Mouse (Mus musculus): ENCODE data around the gene Slc51a.
"Not testable (repeated sequence)": the region's sequence is repeated elsewhere in the genome, so short reads cannot be mapped to it uniquely, and the experiment has no call there.

Gene Slc51a

DNA sequence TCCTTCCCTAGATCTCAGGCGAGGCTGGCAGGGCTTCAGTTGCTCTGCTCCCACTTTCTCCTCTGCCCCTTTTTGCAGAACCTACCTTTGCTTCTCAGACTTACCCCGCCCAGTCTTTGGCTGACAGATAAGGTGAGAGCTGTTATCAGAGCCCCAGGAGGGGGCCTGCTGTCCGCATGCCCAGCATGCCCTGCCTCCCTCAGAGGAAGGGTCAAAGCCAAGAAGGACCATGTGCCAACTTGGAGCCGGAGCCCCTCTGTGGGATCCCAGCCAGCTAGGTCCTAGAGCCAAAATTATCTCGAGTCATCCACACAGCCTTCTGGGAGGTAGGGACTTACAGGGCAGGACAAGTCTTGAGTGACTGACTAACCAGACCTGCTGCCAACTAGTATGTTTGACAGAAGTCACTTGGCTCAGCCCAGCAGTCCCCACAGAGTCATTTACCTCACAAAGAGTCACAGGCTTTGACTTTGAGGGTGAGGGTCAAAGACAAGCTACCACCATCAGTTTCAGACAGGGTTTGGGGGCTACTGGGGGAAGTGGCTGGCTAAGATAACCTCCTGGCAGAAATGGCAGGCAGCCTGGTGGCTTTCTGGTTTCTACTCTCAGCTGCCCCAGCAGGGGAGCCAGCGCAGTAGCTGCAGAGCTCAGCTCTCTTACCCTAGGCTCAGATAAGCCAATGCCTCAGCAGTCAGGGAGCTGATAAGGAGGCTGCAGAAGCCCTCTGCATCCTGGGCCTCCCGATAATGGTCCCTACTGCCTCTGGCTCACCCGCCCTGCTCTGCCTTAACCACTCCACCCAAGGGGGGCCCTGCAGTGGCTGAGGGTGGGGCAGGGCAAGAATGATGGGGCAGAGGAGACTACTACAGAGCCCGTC, 21.6 kb upstream of the Slc51a start:
- DNase-seq (ENCODE audit: low read depth, low spot score) = no peak

DNA sequence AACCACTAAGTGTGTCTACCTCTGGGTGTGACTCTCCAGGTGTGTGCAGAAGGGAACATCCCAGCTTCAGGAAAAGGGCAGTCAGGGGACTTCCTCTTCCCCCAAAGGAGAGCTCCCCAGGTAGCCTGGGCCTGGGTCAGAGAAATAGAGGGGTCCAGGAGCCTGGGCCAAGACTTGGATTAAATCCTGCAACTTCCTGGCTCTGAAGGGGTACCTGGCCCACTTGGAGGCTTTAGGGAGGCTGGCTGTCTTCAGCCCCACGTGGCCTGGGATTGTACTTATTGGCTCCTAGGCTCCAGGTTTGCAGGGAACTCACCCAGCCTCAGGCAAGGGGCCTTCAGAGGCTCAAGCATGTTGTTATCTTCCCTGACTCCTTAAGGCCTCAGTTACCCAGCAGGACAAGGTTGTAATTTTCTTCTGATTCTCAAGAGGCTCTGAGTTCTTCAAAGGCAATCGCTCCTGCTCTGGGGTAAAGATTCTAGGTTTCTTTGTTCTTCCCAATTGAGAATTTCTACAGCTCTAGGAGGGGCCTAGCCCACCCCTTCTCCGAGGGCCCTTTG, 20.9 kb upstream of the Slc51a start:
- no peak for DNase-seq (ENCODE audit: low read depth, low spot score)

GRCm38 (mm10) chr16:32508035-32508434, 20.4 kb upstream of the Slc51a start:
- DNase-seq (ENCODE audit: low read depth, low spot score) = no peak

DNA sequence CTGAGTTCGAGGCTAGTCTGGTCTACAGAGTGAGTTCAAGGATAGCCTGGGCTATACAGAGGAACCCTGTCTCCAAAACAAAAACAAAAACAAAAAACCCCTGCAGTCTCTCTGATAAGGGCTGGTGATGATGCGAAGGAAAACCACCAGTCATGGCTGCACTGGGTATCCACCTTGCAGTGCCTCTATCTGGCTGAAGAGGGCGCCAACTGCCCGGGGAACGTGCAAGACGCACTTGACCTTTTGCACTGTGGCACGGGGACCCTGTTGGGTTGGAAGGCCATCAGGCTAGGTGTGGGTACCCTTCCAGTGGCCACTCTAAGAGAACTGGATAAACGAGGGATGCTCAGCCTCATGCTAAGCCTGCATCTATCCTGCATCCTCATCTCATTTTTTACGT, 19.7 kb upstream of the Slc51a start:
- no peak for DNase-seq (ENCODE audit: low read depth, low spot score)

DNA sequence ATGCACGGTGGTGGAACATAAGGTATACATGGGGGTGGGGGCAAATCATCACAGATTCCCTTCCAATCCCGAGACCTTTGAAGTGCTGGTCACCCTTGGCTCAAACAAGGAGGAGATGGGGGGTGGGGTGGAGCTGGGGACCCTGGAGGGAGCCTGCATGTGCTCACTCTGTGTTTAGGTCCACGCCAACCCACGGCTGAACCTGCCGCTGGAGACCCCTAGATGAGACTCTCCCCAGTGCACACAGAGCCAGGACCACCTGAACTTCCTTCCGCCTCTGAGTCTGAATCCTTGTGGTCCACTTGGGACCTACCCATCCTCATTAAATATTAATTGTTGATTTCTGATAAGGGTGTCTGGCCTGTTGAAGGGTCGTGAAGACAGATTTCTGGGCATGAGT, 19.2 kb upstream of the Slc51a start:
- no peak for DNase-seq (ENCODE audit: low read depth, low spot score)

- DNase-seq (ENCODE audit: low read depth, low spot score) = no peak
Measured at GRCm38 (mm10) chr16:32506298-32506697, 18.6 kb upstream of the Slc51a start.

- no peak for DNase-seq (ENCODE audit: low read depth, low spot score)
Measured at GRCm38 (mm10) chr16:32503633-32504032, 16.0 kb upstream of the Slc51a start.

DNA sequence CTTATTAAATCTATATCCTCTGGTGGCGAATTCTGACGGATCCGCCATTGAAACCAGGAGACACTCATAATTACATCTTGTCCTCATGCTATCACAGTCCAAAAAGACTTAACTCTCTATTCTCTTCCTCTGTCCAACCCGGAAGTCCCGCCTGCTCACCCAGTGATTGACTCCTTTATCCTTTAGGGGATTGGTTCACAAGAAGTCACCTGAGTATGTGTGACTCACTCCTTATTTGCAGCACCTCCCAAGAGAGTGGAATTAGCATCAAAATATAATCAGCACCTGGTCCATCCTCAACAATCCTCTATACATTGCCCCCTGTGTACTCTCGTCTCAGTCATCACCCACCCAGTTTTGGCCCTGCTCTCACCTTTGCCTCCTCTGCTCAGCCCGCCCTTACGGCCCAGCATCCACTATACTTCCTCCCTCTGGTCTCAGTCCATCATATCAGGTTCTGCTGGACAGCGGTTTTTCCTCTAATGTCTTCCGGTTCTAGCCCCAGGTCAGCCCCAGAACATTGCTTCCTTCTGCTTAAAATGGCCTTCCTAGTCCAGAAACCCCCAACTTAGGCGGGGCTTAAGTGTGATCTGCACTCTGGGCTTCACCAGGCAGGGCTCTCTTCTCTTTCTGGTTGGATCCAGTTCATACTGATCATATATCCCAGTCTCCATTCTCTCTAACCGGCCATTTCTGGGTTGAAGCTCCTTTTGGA, 15.1 kb upstream of the Slc51a start:
- DNase-seq (ENCODE audit: low read depth, low spot score) = no peak

DNA sequence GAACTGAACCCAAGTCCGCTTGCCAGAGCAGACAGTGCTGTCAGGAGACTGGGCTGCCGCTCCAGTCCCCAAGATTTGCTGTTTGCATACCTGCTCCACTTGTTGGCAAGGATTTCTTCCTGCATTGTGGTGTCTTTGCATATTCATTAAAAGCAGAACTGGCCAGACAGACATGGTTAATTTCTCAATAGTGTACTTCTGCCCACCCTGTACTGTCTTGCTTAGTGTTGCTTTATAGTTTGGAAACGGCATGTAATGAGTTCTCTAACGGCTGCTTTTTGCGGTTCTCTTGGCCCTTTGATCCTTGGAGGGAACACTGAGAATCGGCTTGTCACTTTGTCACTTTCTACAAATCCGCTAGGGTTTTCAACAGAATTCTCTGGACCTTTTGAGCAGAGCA, 13.8 kb upstream of the Slc51a start:
- no peak for DNase-seq (ENCODE audit: low read depth, low spot score)

GRCm38 (mm10) chr16:32499430-32500037, 11.9 kb upstream of the Slc51a start:
- peak; percentile 60 for DNase-seq (ENCODE audit: low read depth, low spot score)

DNA sequence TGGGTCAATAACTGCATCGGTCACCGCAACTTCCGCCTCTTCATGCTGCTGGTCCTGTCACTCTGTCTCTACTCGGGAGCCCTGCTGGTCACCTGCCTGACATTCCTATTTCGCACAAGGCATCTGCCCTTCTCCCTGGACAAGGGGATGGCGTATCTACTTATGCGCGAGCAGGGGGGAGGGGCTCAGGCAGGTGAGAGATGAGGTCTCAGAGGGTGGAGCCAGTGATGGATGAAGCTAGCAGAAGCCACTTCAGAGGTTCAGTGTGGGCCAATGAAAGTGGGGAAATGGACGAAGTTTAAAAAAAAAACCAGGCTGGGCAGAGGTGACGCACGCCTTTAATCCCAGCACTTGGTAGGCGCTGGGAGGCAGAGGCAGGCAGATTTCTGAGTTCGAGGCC, 11.3 kb upstream of the Slc51a start:
- DNase-seq (ENCODE audit: low read depth, low spot score) = no peak

DNA sequence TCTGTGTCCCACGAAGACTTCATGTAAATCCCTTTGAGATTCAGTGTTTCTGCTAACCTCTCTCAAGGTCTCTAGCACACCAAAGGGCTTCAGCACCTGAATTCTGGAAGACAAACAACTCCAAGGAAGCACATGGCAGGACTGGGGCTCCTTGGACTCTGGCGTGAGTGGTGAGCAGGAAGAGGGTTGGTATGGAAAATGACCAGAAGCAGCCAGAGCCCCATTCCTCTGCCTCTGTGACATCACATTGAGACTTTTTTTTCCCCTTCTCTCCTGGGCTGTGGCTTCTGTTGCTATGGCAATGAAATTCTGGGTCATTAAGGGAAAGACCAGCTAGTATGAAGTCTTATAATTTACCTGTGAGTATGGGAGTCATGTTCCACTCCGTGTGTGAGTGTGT, 8.3 kb upstream of the Slc51a start, which contains the start of gene Zdhhc19:
TSS of gene Zdhhc19 (plus strand) at position 301 of the 400 bp plus-strand sequence.
- DNase-seq (ENCODE audit: low read depth, low spot score) = no peak

DNA sequence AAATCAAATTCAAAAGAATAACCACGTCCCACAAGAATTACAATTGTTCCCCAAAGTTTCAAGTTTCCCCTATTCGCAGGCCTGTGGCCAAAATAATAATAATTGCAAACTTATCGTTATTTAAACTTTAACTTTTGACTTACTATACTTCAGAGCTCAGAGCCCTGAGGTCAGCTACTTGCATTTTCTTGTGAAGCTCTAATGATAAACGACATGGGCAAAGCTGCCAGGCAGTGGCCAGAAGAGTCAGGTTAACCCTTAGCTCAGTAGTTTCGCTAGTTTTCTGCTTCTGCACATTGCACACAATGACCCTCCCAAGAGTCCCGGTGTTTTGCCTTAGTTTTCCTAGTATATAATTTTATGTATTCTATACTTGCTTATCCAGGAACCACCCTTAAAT, 6.7 kb upstream of the Slc51a start:
- DNase-seq (ENCODE audit: low read depth, low spot score) = not testable (repeated sequence)

- DNase-seq (ENCODE audit: low read depth, low spot score) = no peak
Measured at GRCm38 (mm10) chr16:32488939-32489338, 1.3 kb upstream of the Slc51a start.

DNA sequence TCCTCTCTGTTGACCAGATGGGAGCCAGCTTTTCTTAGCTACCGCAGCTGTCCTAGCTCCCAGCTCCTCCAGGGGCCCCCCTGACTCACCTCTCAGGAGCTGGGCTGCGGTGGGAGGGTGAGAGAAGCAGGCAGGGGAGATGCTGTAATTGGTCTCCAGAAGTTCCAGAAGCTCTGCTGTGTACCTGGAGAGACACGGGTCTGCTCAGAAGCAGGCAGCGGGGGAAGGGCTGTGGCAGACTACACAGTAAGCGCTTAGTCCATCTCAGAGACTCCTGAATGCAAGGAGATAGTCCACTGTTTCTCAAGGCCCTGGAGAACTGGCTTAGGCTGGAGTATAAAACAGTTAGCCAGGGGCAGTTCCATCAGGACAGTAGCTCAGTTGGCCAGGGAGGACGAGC, 1.6 kb downstream of the Slc51a start:
- no peak for DNase-seq (ENCODE audit: low read depth, low spot score)

- no peak for DNase-seq (ENCODE audit: low read depth, low spot score)
Measured at GRCm38 (mm10) chr16:32485209-32485608, 2.5 kb downstream of the Slc51a start.

DNA sequence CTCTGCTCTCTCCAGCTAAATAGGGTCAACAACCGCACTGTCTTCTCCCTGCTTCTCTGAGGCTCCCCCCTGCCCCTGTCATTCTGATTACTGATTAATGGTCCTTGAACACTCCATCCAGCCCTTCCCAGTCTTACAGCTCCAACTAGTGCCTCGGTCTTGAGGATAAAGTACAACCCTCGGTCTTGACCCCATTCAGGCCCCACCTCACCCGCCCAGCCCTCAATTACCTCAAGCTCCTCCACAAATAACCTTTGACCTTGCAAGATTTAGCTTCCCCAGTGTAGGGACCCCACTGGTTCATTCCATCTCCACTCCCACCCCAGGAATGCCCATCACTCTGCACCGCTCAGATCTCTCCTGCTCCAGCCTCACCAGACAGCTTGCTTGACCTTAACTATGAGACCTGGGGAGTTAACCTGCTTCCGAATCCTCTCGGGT, 3.2 kb downstream of the Slc51a start:
- no peak for DNase-seq (ENCODE audit: low read depth, low spot score)

- DNase-seq (ENCODE audit: low read depth, low spot score) = no peak
Measured at GRCm38 (mm10) chr16:32479415-32479814, 8.3 kb downstream of the Slc51a start.

DNA sequence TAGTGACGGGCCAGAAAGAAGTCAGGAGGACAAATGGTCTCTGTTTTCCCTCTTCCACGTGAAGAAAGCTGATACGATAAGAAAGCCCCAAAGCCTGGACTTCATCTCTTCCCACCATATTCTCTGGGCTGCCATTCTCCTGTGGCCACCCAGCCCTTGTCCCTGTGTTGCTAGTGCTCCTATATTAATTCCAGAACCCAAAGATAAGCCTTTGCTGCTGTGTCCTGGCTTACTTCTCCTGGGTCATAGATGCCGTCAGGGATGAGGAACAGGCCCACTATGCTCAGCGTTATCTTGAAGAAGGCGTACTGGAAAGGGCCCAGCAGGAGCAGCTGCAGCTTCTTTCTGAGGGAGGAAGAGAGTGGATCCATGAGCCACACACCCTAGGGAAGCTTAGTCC, 10.4 kb downstream of the Slc51a start:
- no peak for DNase-seq (ENCODE audit: low read depth, low spot score)

GRCm38 (mm10) chr16:32472276-32473015, 15.2 kb downstream of the Slc51a start:
- no peak for DNase-seq (ENCODE audit: low read depth, low spot score)

DNA sequence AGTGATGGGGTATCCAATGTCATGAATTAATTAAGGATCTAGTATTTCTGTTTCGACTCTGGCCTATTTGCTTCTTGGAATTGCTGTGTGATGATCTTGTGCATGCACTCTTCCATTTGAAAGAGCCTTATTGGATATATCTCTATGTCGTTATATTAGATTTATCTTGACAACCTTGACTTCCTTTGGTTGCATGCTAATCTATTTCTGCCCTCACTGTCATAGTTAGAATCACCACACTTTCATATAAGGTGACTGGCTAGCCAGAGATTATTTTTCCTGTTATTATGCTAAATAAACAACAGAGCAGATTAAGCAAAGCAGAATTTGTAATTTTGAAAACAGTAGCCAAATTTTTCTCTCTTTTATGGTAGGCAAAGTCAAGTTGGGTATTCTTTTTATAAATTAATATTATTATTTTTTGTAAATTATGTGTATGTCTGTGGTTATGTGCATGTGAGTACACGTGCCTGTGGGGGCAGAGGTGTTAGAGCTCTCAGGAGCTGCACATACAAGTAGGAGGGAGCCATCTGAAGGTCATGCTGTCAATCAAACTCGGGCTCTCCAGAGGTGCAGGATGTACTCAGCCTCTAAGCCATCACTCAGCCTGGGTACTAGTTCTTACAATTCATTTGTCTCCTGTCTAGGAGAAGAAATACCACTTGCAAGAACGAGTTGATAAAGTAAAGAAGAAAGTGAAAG, 18.1 kb downstream of the Slc51a start:
- DNase-seq (ENCODE audit: low read depth, low spot score) = no peak

All from retina, adult 2 months (tissue).